Mouse (Mus musculus) hindbrain, postnatal 0 days (tissue): Measurements from ENCODE around the gene Aip. TPM values are rescaled to one million over a fixed set of nuclear protein-coding genes. Genes with fewer than 3 reads are reported as not detected.
"Not testable (repeated sequence)": the region's sequence is repeated elsewhere in the genome, so short reads cannot be mapped to it uniquely, and the experiment has no call there.

Source experiments
- ATAC-seq: fragments of 200-750 bp; cut with Nextera tagmentation; 2 replicates; pipeline ENCODE4 v1.8.0; 2017; ENCODE audit warnings: mild to moderate bottlenecking, moderate TSS enrichment, moderate library complexity
- DNase-seq: peaks from one replicate; pipeline ENCODE4 v3.0.0-alpha.2; 2015; ENCODE audit warnings: low spot score
- H3K27ac ChIP-seq: fragments of 300-500 bp; sonication (generic); 2 replicates; pipeline ENCODE4 v1.5.1; 2014; ENCODE audit warnings: mild to moderate bottlenecking
- H3K27me3 ChIP-seq: fragments of 300-500 bp; sonication (generic); 2 replicates; pipeline ENCODE4 v1.6.1; 2014; ENCODE audit warnings: low read length, mixed read lengths; ENCODE audit not compliant: insufficient read depth
- H3K36me3 ChIP-seq: fragments of 300-500 bp; sonication (generic); 2 replicates; pipeline ENCODE4 v1.6.1; 2014; ENCODE audit warnings: low read length, mixed read lengths; ENCODE audit not compliant: insufficient read depth
- H3K4me1 ChIP-seq: fragments of 300-500 bp; sonication (generic); 2 replicates; pipeline ENCODE4 v1.6.1; 2014; ENCODE audit warnings: antibody characterized with exemption, low read length, mixed read lengths; ENCODE audit not compliant: insufficient read depth
- H3K4me2 ChIP-seq: fragments of 300-500 bp; sonication (generic); 2 replicates; pipeline ENCODE4 v1.6.1; 2014; ENCODE audit warnings: low read depth, mild to moderate bottlenecking, low read length, moderate library complexity, mixed read lengths
- H3K4me3 ChIP-seq: fragments of 300-500 bp; sonication (generic); 2 replicates; pipeline ENCODE4 v1.5.1; 2014; ENCODE audit warnings: low read length
- H3K9ac ChIP-seq: fragments of 300-500 bp; sonication (generic); replicated peaks from 2 replicates; pipeline ENCODE4 v1.6.1; 2014; ENCODE audit warnings: mild to moderate bottlenecking, low read length, moderate library complexity, mixed read lengths
- H3K9me3 ChIP-seq: fragments of 300-500 bp; sonication (generic); 2 replicates; pipeline ENCODE4 v1.6.1; 2016; ENCODE audit warnings: low read length, mixed read lengths
- CTCF ChIP-seq: IDR thresholded peaks from 2 replicates; pipeline ENCODE4 v1.5.1; 2016; ENCODE audit warnings: antibody characterized with exemption, control low read depth, low read depth
- WGBS: fragments of 180-500 bp; shearing (Covaris S2); extraction: QIAGEN DNeasy Blood & Tissue Kit; methylation state at CpG from one replicate; pipeline ENCODE4 v1.1.7; 2014; 5-methylcytosine and 5-hydroxymethylcytosine counted together
- polyA plus RNA-seq: library from polyadenylated mRNA; unstranded; fragments of >200 nt; fragmentation: Nextera tagmentation; extraction: Ambion mirVana; gene quantifications from 2 replicates; pipeline ENCODE4 v1.2.1, GENCODE M21; 2015
- total RNA-seq: library from RNA; depleted of rRNA; stranded (reverse); fragments of >200 nt; gene quantifications from 2 replicates; pipeline ENCODE4 v1.2.3, GENCODE M21; 2014

The Aip gene
- total and polyA plus RNA-seq, 2 experiments from 2014 or later, result 33.4 to 94.3 TPM

DNA sequence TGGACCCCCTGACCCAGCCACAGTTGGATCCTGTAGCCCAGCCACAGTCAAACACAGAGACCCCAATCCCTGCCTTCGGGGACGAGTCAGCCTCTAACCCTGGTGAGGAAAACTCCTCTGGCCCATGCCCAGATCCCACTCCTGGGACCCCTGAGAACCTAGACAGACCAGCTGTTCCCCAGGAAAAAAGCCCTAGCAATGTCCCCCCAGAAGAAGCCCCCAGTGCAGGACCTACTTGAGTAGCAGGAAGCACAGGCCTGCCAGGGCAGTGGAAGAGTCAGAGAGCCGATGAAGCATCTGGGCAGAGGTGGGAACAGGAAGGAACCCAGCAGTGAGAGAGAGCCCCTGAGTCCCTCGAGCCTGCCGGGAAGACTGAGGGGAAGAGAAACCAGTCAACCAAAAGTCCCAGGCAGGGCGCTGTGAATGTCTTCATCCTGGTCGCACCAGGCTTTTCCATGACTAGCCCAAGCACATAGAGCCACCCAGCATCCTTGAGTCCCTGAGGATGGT is 18.2 kb upstream of the Aip start, which contains the start of gene Cabp4:
TSS of gene Cabp4 (minus strand) at position 275 of the 510 bp plus-strand sequence.
- Histone ChIP-seq H3K27me3 (no peaks in the 10 kb centered on the region), H3K36me3 (no peaks in the 10 kb centered on the region), H3K4me3 (no peak within 1 kb of the TSS), H3K4me2 (no peak within 1 kb of the TSS), H3K9me3 (no peaks in the 10 kb centered on the region), H3K4me1 (peaks cover 4% of the 10 kb centered on the region; the same call in 1 of the 2 replicates), H3K27ac (0 out of 2 replicates have a peak within 1 kb of the TSS, but pooled peaks have one; percentile 20), H3K9ac (no peak within 1 kb of the TSS)
- DNase-seq (no peak), ATAC-seq (no peak)
- no peak for TF ChIP-seq CTCF
- WGBS, result 82% methylated on average over 7 of the region's 7 CpGs

DNA sequence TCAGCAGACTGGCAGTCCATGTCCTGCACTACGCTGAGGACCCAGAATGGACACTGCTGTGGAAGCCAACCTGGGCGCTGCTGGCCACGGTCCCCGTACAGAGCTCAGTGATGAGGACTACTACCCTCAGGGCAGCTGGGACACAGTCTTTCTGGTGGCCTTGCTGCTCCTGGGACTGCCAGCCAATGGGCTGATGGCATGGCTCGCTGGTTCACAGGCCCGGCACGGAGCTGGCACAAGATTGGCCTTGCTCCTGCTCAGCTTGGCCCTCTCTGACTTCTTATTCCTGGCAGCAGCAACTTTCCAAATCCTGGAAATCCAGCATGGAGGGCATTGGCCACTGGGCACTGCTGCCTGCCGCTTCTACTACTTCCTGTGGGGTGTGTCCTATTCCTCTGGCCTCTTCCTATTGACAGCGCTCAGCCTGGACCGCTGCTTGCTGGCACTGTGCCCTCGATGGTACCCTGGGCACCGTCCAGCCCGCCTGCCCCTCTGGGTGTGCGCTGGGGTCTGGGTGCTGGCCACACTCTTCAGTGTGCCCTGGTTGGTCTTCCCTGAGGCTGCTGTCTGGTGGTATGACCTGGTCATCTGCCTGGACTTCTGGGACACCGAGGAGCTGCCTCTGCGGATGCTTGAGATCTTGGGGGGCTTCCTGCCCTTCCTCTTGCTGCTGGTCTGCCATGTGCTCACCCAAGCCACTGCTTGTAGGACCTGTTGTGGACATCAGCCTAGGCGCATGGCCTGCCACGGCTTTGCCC is 16.9 kb upstream of the Aip start:
- H3K36me3 ChIP-seq, result no peaks in the 10 kb centered on the region
- H3K4me3 ChIP-seq, result no peak overlapping the region
- no peaks in the 10 kb centered on the region for H3K27me3 ChIP-seq
- ATAC-seq (no peak), DNase-seq (no peak)
- no peak for TF ChIP-seq CTCF
- WGBS, result 80% methylated on average over 18 of the region's 18 CpGs
- H3K27ac ChIP-seq, result no peak overlapping the region
- no peaks in the 10 kb centered on the region for H3K9me3 ChIP-seq
- H3K4me1 ChIP-seq, result peaks cover 2% of the 10 kb centered on the region; the same call in 1 of the 2 replicates
- H3K4me2 ChIP-seq, result no peak overlapping the region
- H3K9ac ChIP-seq, result no peak overlapping the region

DNA sequence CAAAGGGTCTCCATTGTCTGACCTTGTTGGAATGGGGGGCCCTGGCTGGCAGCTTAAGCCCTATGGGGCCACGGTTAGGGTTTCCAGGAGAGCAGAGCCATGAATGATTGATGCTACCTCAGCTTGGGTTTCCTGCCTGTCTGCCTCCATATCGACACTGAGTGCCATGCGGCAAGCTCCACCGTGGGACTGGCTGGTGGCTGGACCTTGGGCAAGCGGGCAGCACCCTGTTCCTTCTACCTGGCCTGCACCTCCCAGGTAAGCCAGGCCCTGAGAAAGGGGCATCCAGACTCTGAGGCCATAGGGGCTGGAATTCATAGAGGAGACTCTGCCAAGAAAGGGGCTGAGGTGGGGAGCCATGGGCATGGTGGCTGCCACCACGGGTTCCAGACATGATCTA is 14.5 kb upstream of the Aip start:
- Histone ChIP-seq H3K27ac (no peak overlapping the region), H3K27me3 (no peaks in the 10 kb centered on the region), H3K4me2 (no peak overlapping the region), H3K36me3 (no peaks in the 10 kb centered on the region), H3K9ac (no peak overlapping the region), H3K4me3 (no peak overlapping the region), H3K9me3 (no peaks in the 10 kb centered on the region), H3K4me1 (no peaks in the 10 kb centered on the region)
- ATAC-seq (no peak), DNase-seq (no peak)
- WGBS, result 77% methylated on average over 6 of the region's 6 CpGs
- no peak for TF ChIP-seq CTCF

DNA sequence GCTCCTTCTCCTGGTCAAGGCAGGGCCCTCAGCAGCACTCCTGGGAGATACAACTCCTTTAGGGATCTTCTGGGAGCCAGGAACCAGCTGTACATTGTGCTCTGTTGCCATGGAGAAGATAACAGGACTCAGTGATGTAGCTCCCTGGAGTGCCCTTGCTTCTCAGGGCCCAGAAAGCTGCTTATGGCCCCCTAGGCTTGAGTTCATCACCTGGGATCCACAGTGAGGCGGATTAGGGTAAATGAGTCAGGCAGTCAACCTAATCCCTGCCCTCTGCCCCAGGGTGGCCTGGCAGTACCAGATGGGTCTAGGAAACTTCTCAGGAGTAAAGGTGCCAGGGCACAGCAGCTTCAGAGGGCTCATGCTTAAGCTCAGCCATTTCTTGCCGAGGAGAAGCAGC is 13.8 kb upstream of the Aip start, which contains the start of gene Gpr152:
TSS of gene Gpr152 (plus strand) at position 342 of the 400 bp plus-strand sequence.
- no peak within 1 kb of the TSS for H3K9ac ChIP-seq
- no peak for TF ChIP-seq CTCF
- ATAC-seq (no peak; the same call in 1 of the 2 replicates), DNase-seq (no peak)
- no peak within 1 kb of the TSS for H3K4me2 ChIP-seq
- H3K4me1 ChIP-seq, result no peaks in the 10 kb centered on the region
- no peak within 1 kb of the TSS for H3K4me3 ChIP-seq
- no peaks in the 10 kb centered on the region for H3K9me3 ChIP-seq
- H3K27me3 ChIP-seq, result no peaks in the 10 kb centered on the region
- 64% methylated on average over 2 of the region's 2 CpGs for WGBS
- no peaks in the 10 kb centered on the region for H3K36me3 ChIP-seq
- no peak within 1 kb of the TSS for H3K27ac ChIP-seq

DNA sequence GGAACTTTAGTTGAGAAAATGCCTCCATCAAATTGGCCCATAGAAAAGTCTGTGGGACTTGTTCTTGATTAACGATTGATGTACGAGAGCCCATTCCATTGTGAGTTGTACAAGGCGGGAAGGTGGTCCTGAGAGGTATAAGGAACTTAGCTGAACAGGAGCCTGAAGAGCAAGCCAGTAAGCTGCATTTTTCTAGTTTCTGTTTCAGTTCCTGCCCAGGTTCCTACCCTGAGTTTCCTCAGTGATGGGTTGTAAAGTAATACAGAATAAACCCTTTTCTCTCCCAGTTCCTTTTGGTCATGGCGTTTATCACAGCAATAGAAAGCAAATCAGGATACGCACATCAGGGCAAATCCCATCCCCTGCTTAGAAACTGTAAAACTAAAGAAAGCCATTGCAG is 12.3 kb upstream of the Aip start:
- no peak overlapping the region for H3K9ac ChIP-seq
- ATAC-seq (no peak), DNase-seq (no peak)
- H3K27me3 ChIP-seq, result no peaks in the 10 kb centered on the region
- WGBS, result 85% methylated on average over 5 of the region's 5 CpGs
- H3K4me3 ChIP-seq, result no peak overlapping the region
- no peak overlapping the region for H3K27ac ChIP-seq
- no peaks in the 10 kb centered on the region for H3K9me3 ChIP-seq
- no peak for TF ChIP-seq CTCF
- peaks cover 1% of the 10 kb centered on the region; the same call in 1 of the 2 replicates for H3K36me3 ChIP-seq
- H3K4me2 ChIP-seq, result no peak overlapping the region
- no peaks in the 10 kb centered on the region for H3K4me1 ChIP-seq

DNA sequence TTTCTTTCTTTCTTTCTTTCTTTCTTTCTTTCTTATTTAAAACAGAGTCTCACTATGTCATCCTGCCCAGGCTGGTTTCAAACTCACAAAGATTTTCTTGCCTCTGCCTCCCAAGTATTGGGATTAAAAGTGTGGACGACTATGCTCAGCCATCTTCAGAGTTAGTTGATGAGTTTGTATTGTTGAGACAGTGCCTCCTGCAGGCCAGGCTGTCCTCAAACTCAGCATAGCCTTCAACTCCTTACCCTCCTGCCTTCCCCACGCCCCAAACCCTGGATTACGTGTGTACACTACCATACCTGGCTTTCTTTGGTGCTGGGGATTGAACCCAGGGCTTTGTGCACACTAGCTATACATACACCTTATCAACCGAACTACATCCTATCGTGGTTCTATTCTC is 10.8 kb upstream of the Aip start:
- DNase-seq (no peak), ATAC-seq (no peak)
- Histone ChIP-seq H3K4me2 (no peak overlapping the region), H3K9me3 (no peaks in the 10 kb centered on the region), H3K27me3 (no peaks in the 10 kb centered on the region), H3K4me3 (no peak overlapping the region), H3K36me3 (peaks cover 16% of the 10 kb centered on the region), H3K27ac (no peak overlapping the region), H3K9ac (no peak overlapping the region), H3K4me1 (no peaks in the 10 kb centered on the region)
- 82% methylated on average over 5 of the region's 5 CpGs for WGBS
- no peak for TF ChIP-seq CTCF

DNA sequence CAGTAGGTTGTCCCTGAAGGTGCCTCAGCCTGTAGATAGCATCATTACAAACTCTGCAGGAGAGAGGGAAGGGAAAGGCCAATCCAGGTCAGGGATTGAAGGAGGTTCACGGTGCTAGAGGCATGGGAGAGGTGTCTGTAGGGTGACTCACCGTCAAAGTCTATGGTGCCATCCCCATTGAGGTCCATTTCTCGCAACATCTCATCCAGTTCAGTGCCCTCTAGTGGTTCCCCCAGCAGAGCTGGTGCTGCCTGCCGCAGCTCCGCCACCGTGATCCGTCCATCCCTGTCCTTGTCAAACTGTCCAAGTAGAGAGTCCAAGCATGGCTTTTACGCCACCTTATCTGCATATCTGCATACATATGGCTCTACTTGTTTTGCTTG is 10.3 kb upstream of the Aip start:
- not testable (repeated sequence) for H3K9me3 ChIP-seq, H3K4me1 ChIP-seq, H3K4me3 ChIP-seq, H3K27ac ChIP-seq, H3K27me3 ChIP-seq, H3K9ac ChIP-seq, DNase-seq, ATAC-seq, H3K4me2 ChIP-seq
- TF ChIP-seq CTCF, result peak; percentile 56
- peaks cover 21% of the 10 kb centered on the region for H3K36me3 ChIP-seq
- WGBS, result 22% methylated on average over 8 of the region's 8 CpGs

DNA sequence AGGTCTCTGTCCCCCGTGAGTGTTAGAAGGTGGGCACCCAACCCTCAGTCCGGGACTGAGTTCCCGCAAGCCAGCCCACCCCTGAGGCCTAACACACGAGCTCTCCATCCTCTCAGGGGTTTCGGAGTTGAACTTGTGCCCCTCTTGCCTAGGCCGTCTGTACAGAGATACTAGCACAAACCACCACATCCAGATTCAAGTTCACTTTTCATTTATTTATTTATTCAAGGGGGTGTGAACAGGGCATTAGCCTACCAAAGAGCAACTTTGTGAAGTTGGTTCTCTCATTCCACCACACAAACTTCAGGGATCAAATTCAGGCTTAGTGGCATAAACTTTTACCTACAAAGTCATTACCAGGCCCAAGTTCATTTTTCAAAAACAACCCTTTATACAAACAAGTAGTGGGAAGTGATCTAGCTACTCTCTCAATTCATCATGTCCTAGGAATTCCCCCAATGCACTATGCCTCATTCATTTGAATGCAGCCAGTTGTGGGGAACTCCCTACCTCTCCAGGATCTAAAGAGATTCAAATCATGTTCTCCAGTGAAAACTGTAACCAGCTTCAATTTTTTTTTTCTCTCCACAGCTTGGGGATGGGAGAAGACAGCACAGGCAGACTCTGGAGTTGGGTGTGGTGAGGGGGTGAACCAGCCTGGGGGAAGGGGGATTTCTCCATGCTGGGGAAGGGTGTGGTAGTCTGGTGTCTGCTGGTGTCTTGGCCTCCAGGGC is 9.7 kb upstream of the Aip start:
- DNase-seq, H3K27me3 ChIP-seq, H3K4me2 ChIP-seq, H3K4me3 ChIP-seq, H3K4me1 ChIP-seq, H3K9me3 ChIP-seq, ATAC-seq, H3K27ac ChIP-seq, H3K9ac ChIP-seq: not testable (repeated sequence)
- H3K36me3 ChIP-seq, result peaks cover 22% of the 10 kb centered on the region
- 85% methylated on average over 6 of the region's 6 CpGs for WGBS
